Comparison of ENCODE assay signal across 18 mouse cellular contexts in genomic region chr2:158178139-158178538, GRCm38 (mm10). TPM values are rescaled to one million over a fixed set of nuclear protein-coding genes. Genes with fewer than 3 reads are reported as not detected.
DNase-seq lines count a peak whose midpoint lies in the region; ATAC-seq lines count a peak whose summit lies in the region.
"Had no signal": no experiment of that assay in that cellular context is flagged by ENCODE, and none has a peak within 500 bp of the region (broad histone marks: within the 10 kb centered on the region; RNA-seq: fewer than 3 reads in every experiment).

No protein-coding gene starts in this region.

- peaks cover 33% of the 10 kb centered on the region for H3K4me1 ChIP-seq in forebrain, embryonic 12.5 days
- peaks cover 42% of the 10 kb centered on the region for H3K4me1 ChIP-seq in forebrain, embryonic 16.5 days (replicated peaks; ENCODE audit: control insufficient read depth, insufficient read depth, low read length)
- H3K4me1 ChIP-seq in kidney, embryonic 15.5 days, result peaks cover 52% of the 10 kb centered on the region
- H3K4me1 ChIP-seq in intestine, embryonic 15.5 days (replicated peaks), result peaks cover 28% of the 10 kb centered on the region

- WGBS in forebrain, embryonic 12.5 days, result 79% methylated on average over 4 of the region's 4 CpGs
- WGBS in forebrain, embryonic 16.5 days, result 67% methylated on average over 4 of the region's 4 CpGs
- 73% methylated on average over 4 of the region's 4 CpGs for WGBS in kidney, embryonic 15.5 days
- WGBS in intestine, embryonic 15.5 days, result 59% methylated on average over 4 of the region's 4 CpGs

- ATAC-seq in forebrain, embryonic 12.5 days (ENCODE audit: low FRiP score), result no peak
- ATAC-seq in forebrain, embryonic 16.5 days, result no peak
- ATAC-seq in kidney, embryonic 15.5 days (replicated peaks; ENCODE audit: low FRiP score), result no peak
- peak; percentile 54 for ATAC-seq in intestine, embryonic 15.5 days

- no peak overlapping the region for H3K4me2 ChIP-seq in forebrain, embryonic 12.5 days
- no peak overlapping the region for H3K4me2 ChIP-seq in forebrain, embryonic 16.5 days (ENCODE audit: low read length)
- no peak overlapping the region for H3K4me2 ChIP-seq in kidney, embryonic 15.5 days
- H3K4me2 ChIP-seq in intestine, embryonic 15.5 days (replicated peaks), result no peak overlapping the region

- no peak for DNase-seq in kidney, adult 18-20 months
- DNase-seq in ZHBTc4 (ENCODE audit: low read depth, low spot score), result peak; percentile 40
- no peak for DNase-seq in right cerebral cortex, postnatal 25 days
- no peak for DNase-seq in urinary bladder, postnatal 4 days (ENCODE audit: low spot score in 2 of 2)
- DNase-seq: adrenal gland, postnatal 36 days; cerebellum, adult 9-10 months; embryo, embryonic 11 days; gastrocnemius, postnatal 36 days; lung, postnatal 14 days; thymus, postnatal 14 days had no signal

- H3K9me3 ChIP-seq in forebrain, embryonic 12.5 days, result no peaks in the 10 kb centered on the region
- no peaks in the 10 kb centered on the region for H3K9me3 ChIP-seq in forebrain, embryonic 16.5 days (ENCODE audit: control insufficient read depth, low read length)
- no peaks in the 10 kb centered on the region for H3K9me3 ChIP-seq in kidney, embryonic 15.5 days (replicated peaks)
- no peaks in the 10 kb centered on the region for H3K9me3 ChIP-seq in intestine, embryonic 15.5 days
- H3K9me3 ChIP-seq: limb, embryonic 13.5 days; liver, embryonic 15.5 days; neural tube, embryonic 12.5 days had no signal

- H3K9ac ChIP-seq in forebrain, embryonic 12.5 days, result no peak overlapping the region
- H3K9ac ChIP-seq in forebrain, embryonic 16.5 days (replicated peaks; ENCODE audit: low read depth, low read length), result no peak overlapping the region
- no peak overlapping the region for H3K9ac ChIP-seq in kidney, embryonic 15.5 days
- H3K9ac ChIP-seq in intestine, embryonic 15.5 days, result no peak overlapping the region
- H3K9ac ChIP-seq: liver, embryonic 15.5 days; neural tube, embryonic 12.5 days had no signal

- no peaks in the 10 kb centered on the region for H3K36me3 ChIP-seq in forebrain, embryonic 12.5 days (replicated peaks)
- no peaks in the 10 kb centered on the region for H3K36me3 ChIP-seq in forebrain, embryonic 16.5 days (ENCODE audit: control insufficient read depth, insufficient read depth)
- no peaks in the 10 kb centered on the region for H3K36me3 ChIP-seq in kidney, embryonic 15.5 days
- no peaks in the 10 kb centered on the region for H3K36me3 ChIP-seq in intestine, embryonic 15.5 days
- H3K36me3 ChIP-seq: limb, embryonic 13.5 days; liver, embryonic 15.5 days; neural tube, embryonic 12.5 days had no signal

- H3K4me3 ChIP-seq in forebrain, embryonic 12.5 days (replicated peaks), result no peak overlapping the region
- H3K4me3 ChIP-seq in forebrain, embryonic 16.5 days (replicated peaks; ENCODE audit: low read length), result no peak overlapping the region
- H3K4me3 ChIP-seq in kidney, embryonic 15.5 days (replicated peaks), result no peak overlapping the region
- no peak overlapping the region for H3K4me3 ChIP-seq in intestine, embryonic 15.5 days (replicated peaks)
- H3K4me3 ChIP-seq: layer of hippocampus, adult 2 months had no signal

- H3K27ac ChIP-seq in forebrain, embryonic 12.5 days, result peak overlapping the region; percentile 56
- H3K27ac ChIP-seq in forebrain, embryonic 16.5 days (ENCODE audit: low read length), result no peak overlapping the region; the same call in 1 of the 2 replicates
- peak overlapping the region; percentile 86 for H3K27ac ChIP-seq in kidney, embryonic 15.5 days
- H3K27ac ChIP-seq in intestine, embryonic 15.5 days, result peak overlapping the region; percentile 80
- H3K27ac ChIP-seq: layer of hippocampus, adult 2 months; limb, embryonic 13.5 days; liver, embryonic 15.5 days; neural tube, embryonic 12.5 days had no signal

- no peaks in the 10 kb centered on the region for H3K27me3 ChIP-seq in forebrain, embryonic 12.5 days
- no peaks in the 10 kb centered on the region for H3K27me3 ChIP-seq in forebrain, embryonic 16.5 days (replicated peaks; ENCODE audit: control insufficient read depth, insufficient read depth, low read length)
- H3K27me3 ChIP-seq in kidney, embryonic 15.5 days, result no peaks in the 10 kb centered on the region
- H3K27me3 ChIP-seq in intestine, embryonic 15.5 days (replicated peaks), result no peaks in the 10 kb centered on the region
- H3K27me3 ChIP-seq: limb, embryonic 13.5 days; neural tube, embryonic 12.5 days had no signal

RNA-seq across cellular contexts. Expression of gene Tgm2, which starts 31.9 kb away (rescaled TPM):
- 4.3 and 4.6 TPM in 2 replicates for polyA plus RNA-seq in forebrain, embryonic 12.5 days (2016; fragmentation: Nextera tagmentation; extraction: Ambion mirVana)
- polyA plus RNA-seq in forebrain, embryonic 16.5 days (2015; fragmentation: Nextera tagmentation; extraction: Ambion mirVana), result 5.0 and 7.5 TPM in 2 replicates
- 30.4 and 39.7 TPM in 2 replicates for polyA plus RNA-seq in kidney, embryonic 15.5 days (2015; fragmentation: Nextera tagmentation; extraction: Ambion mirVana)
- 83.4 and 90.2 TPM in 2 replicates for polyA plus RNA-seq in intestine, embryonic 15.5 days (2015; fragmentation: Nextera tagmentation; extraction: Ambion mirVana)

RNA-seq across cellular contexts. Expression of gene D630003M21Rik, which starts 50.9 kb away (rescaled TPM):
- 3.3 and 3.4 TPM in 2 replicates for polyA plus RNA-seq in forebrain, embryonic 12.5 days (2016; fragmentation: Nextera tagmentation; extraction: Ambion mirVana)
- polyA plus RNA-seq in forebrain, embryonic 16.5 days (2015; fragmentation: Nextera tagmentation; extraction: Ambion mirVana), result 1.8 and 2.8 TPM in 2 replicates
- 6.2 and 7.7 TPM in 2 replicates for polyA plus RNA-seq in kidney, embryonic 15.5 days (2015; fragmentation: Nextera tagmentation; extraction: Ambion mirVana)
- 2.5 and 2.6 TPM in 2 replicates for polyA plus RNA-seq in intestine, embryonic 15.5 days (2015; fragmentation: Nextera tagmentation; extraction: Ambion mirVana)
